Mouse (Mus musculus) lung, adult 2 months (tissue): ENCODE measurements around the gene Vezt.

Source experiments
- CTCF ChIP-seq: fragments of 200-500 bp; IDR thresholded peaks from 2 replicates; pipeline ENCODE4 v1.5.1; 2011; ENCODE audit warnings: mild to moderate bottlenecking, low read length, control low read depth; ENCODE audit not compliant: insufficient read depth
- POLR2A ChIP-seq: fragments of 200-500 bp; IDR thresholded peaks from 2 replicates; pipeline ENCODE4 v1.6.1; 2011; ENCODE audit warnings: low read depth, mild to moderate bottlenecking, control low read depth, low read length, borderline replicate concordance; ENCODE audit errors: extremely low read depth

DNA sequence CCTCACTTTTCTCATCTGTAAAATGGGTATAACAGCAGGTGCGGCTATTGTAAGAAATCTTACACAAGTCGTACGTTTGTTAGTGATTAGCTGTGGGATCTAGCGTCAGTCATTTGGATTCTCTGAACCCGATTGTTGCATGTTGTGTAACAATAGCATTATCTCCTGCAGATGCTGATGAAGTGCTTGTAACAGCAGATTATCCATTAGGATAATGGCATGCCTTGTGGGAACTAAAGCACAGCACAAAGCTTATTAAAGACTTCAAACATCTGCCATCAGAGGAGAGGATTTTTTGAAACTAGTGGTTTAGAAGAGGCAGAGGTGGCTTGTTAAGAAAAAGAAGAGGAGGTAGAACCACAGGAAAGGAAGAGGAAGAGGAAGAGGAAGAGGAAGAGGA, 122.1 kb downstream of the Vezt start:
- TF ChIP-seq CTCF (no peak), POLR2A (no peak)
